Mouse (Mus musculus): ENCODE results near the gene Adcy6.

- TF ChIP-seq POLR2A (IDR thresholded peaks at IDR 0.05; ENCODE audit: borderline replicate concordance, extremely low read depth, insufficient read depth, insufficient read length, poor library complexity, severe bottlenecking) (no peak), CTCF (IDR thresholded peaks at IDR 0.05; ENCODE audit: borderline replicate concordance, extremely low read depth, insufficient read depth, insufficient read length) (no peak)
These were observed 66.5 kb downstream of the Adcy6 start for GRCm38 (mm10) chr15:98543341-98543740.
